Mouse (Mus musculus) inflammation-experienced regulatory T-cells (primary cell): Measurements from ENCODE around the gene Morc1. TPM values are rescaled to one million over a fixed set of nuclear protein-coding genes. Genes with fewer than 3 reads are reported as not detected.

Experiments used
- polyA plus RNA-seq, 2 experiments: library from polyadenylated mRNA; unstranded; fragments of 100-300 nt; shearing (Covaris generic); gene quantifications; one replicate each; pipeline ENCODE4 v1.2.1; 2017

Gene Morc1
- polyA plus RNA-seq, result under 1 TPM; 0.17 to 0.54 TPM

DNA sequence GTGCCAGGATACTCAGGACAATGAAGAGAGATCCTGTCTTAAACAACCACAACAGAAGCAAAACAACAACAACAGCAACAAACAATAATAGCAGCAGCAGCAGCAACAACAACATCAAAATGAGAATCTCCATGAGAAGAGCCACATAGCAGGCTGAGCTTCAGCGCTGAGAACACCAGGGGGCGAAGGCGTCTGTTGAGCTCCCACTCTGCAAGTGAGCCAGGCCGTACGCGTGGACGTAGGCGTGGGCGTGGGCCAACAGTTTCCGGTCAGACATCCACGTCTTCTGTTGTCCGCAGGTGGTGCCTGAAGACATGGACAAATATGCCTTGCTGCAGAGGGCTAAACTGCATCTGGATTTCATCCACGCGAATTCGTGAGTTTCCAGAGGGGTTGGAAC, at the start of gene Morc1:
Gene Morc1 (plus strand): TSS at position 211 of the 400 bp plus-strand sequence.

DNA sequence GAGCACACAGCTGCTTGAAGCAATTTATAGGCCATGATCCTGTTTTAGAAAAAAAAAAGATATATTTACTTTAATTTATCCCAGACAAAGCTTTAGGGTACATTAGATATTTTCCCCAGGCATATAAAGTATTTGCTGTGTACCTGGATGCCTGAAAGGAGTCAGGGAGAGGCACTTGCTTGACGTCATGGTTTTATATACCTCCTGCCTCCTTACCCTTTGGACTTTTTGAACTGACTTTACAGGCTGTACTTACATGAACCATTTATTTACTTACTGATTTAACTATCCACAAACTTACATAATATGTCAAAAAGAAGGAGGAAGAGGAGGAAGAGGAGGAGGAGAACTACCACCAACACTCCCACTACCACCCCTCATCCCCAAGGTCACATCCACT, 18.8 kb upstream of the Morc1 start, which contains the start of gene Gm5485:
Gene Gm5485 (minus strand): TSS at position 171 of the 400 bp plus-strand sequence.

Other genes with a start within 250 kb of the Morc1 start
- gene Dppa4, start 147.5 kb upstream of the Morc1 start, polyA plus RNA-seq, result not detected
- under 1 TPM in 1 of 2 experiments, not detected in 1; 0.67 TPM for gene Dppa2, start 127.3 kb upstream of the Morc1 start, polyA plus RNA-seq
- gene Gm5485, start 18.8 kb upstream of the Morc1 start, polyA plus RNA-seq, result under 1 TPM in 1 of 2 experiments, not detected in 1; 0.78 TPM